Mouse (Mus musculus) ES-E14 (cell line): Measurements from ENCODE around the gene Bri3bp.

Experiments
- CHD2 ChIP-seq: IDR thresholded peaks from 2 replicates; pipeline ENCODE4 v1.6.1; 2014; ENCODE audit warnings: mild to moderate bottlenecking, low read depth, low read length, inconsistent platforms
- HCFC1 ChIP-seq: IDR thresholded peaks from 2 replicates; pipeline ENCODE4 v1.6.1; 2012; ENCODE audit warnings: low read length, inconsistent platforms, borderline replicate concordance; ENCODE audit not compliant: insufficient read depth
- ZC3H11A ChIP-seq: IDR thresholded peaks from 2 replicates; pipeline ENCODE4 v1.6.1; 2012; ENCODE audit warnings: low read depth, mild to moderate bottlenecking, inconsistent platforms, low read length, borderline replicate concordance
- ZNF384 ChIP-seq: IDR thresholded peaks from 2 replicates; pipeline ENCODE4 v1.6.1; 2012; ENCODE audit warnings: low read depth, low read length, inconsistent platforms

DNA sequence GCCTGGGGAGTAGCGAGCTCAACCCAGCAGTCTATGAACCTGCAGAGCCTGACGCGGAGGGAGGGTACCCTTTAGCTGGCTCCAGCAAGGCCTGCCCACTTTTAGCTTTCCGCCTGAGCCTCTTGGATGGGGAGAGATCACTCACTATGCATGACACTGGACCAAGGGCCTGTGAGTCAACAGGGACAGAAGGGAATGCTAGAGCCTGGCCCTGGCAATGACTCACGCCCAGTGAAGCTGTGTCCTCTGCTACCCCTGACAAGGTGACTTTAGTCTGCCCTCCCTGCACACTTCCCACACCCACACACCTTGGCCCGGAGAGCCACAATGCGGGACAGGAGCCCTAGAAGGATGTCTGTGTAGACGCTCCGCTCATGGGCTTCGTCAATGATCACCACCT, 15.0 kb upstream of the Bri3bp start:
- TF ChIP-seq ZC3H11A: no peak
- no peak for TF ChIP-seq CHD2
- TF ChIP-seq ZNF384: no peak
- no peak for TF ChIP-seq HCFC1
